Mouse (Mus musculus): ENCODE data around the gene Srrm2. TPM values are rescaled to one million over a fixed set of nuclear protein-coding genes. Genes with fewer than 3 reads are reported as not detected.
A peak's percentile ranks its signal among the peaks of the same experiment; 100 is the strongest.

The Srrm2 gene
- polyA plus RNA-seq, 1 experiment from 2014 or later = 414 TPM

- no peaks in the 10 kb centered on the region for H3K36me3 ChIP-seq (ENCODE audit: control insufficient read depth, insufficient read depth, low read length)
- no peak for ATAC-seq (ENCODE audit: low read depth)
- H3K9me3 ChIP-seq (ENCODE audit: control insufficient read depth, low read length) = no peaks in the 10 kb centered on the region
- no peak overlapping the region for H3K4me3 ChIP-seq (ENCODE audit: low read length)
- H3K4me2 ChIP-seq (ENCODE audit: low read depth, low read length) = no peak overlapping the region
- H3K9ac ChIP-seq (ENCODE audit: low read length) = no peak overlapping the region
- peaks cover 6% of the 10 kb centered on the region for H3K4me1 ChIP-seq (replicated peaks; ENCODE audit: control insufficient read depth, insufficient read depth, low read length)
- no peaks in the 10 kb centered on the region for H3K27me3 ChIP-seq (ENCODE audit: control insufficient read depth, insufficient read depth, low read depth, low read length)
- WGBS = 86% methylated on average over 8 of the region's 8 CpGs
- H3K27ac ChIP-seq (ENCODE audit: low read length) = no peak overlapping the region
Observed at GRCm38 (mm10) chr17:23795323-23795722, 5.0 kb downstream of the Srrm2 start.

- H3K27me3 ChIP-seq (ENCODE audit: control insufficient read depth, insufficient read depth, low read depth, low read length) = no peaks in the 10 kb centered on the region
- H3K4me2 ChIP-seq (ENCODE audit: low read depth, low read length) = no peak overlapping the region
- no peak overlapping the region for H3K9ac ChIP-seq (ENCODE audit: low read length)
- H3K4me1 ChIP-seq (replicated peaks; ENCODE audit: control insufficient read depth, insufficient read depth, low read length) = no peaks in the 10 kb centered on the region
- no peaks in the 10 kb centered on the region for H3K36me3 ChIP-seq (ENCODE audit: control insufficient read depth, insufficient read depth, low read length)
- no peak overlapping the region for H3K27ac ChIP-seq (ENCODE audit: low read length)
- no peaks in the 10 kb centered on the region for H3K9me3 ChIP-seq (ENCODE audit: control insufficient read depth, low read length)
- no peak for ATAC-seq (ENCODE audit: low read depth)
- no peak overlapping the region for H3K4me3 ChIP-seq (ENCODE audit: low read length)
- 69% methylated on average over 7 of the region's 7 CpGs for WGBS
Observed at GRCm38 (mm10) chr17:23797316-23797715, 7.0 kb downstream of the Srrm2 start.

GRCm38 (mm10) chr17:23801627-23802026 is 11.3 kb downstream of the Srrm2 start:
- no peak for ATAC-seq (ENCODE audit: low read depth)
- Histone ChIP-seq H3K36me3 (ENCODE audit: control insufficient read depth, insufficient read depth, low read length) (no peaks in the 10 kb centered on the region), H3K27ac (ENCODE audit: low read length) (no peak overlapping the region), H3K4me3 (ENCODE audit: low read length) (no peak overlapping the region), H3K9ac (ENCODE audit: low read length) (no peak overlapping the region), H3K9me3 (ENCODE audit: control insufficient read depth, low read length) (no peaks in the 10 kb centered on the region), H3K4me2 (ENCODE audit: low read depth, low read length) (no peak overlapping the region), H3K27me3 (ENCODE audit: control insufficient read depth, insufficient read depth, low read depth, low read length) (no peaks in the 10 kb centered on the region), H3K4me1 (replicated peaks; ENCODE audit: control insufficient read depth, insufficient read depth, low read length) (peaks cover 18% of the 10 kb centered on the region)
- WGBS = 93% methylated on average over 10 of the region's 10 CpGs

- WGBS = under 1% methylated on average over 56 of the region's 60 CpGs
- peaks cover 23% of the 10 kb centered on the region for H3K4me1 ChIP-seq (replicated peaks; ENCODE audit: control insufficient read depth, insufficient read depth, low read length)
- H3K9ac ChIP-seq (ENCODE audit: low read length) = peak overlapping the region; percentile 97
- H3K27ac ChIP-seq (ENCODE audit: low read length) = peak overlapping the region; percentile 95
- H3K9me3 ChIP-seq (ENCODE audit: control insufficient read depth, low read length) = no peaks in the 10 kb centered on the region
- ATAC-seq (ENCODE audit: low read depth) = peak; percentile 99
- peak overlapping the region; percentile 94 for H3K4me3 ChIP-seq (ENCODE audit: low read length)
- H3K27me3 ChIP-seq (ENCODE audit: control insufficient read depth, insufficient read depth, low read depth, low read length) = no peaks in the 10 kb centered on the region
- H3K4me2 ChIP-seq (ENCODE audit: low read depth, low read length) = peak overlapping the region; percentile 61
- peaks cover under 1% of the 10 kb centered on the region; the same call in 1 of the 2 replicates for H3K36me3 ChIP-seq (ENCODE audit: control insufficient read depth, insufficient read depth, low read length)
Observed at GRCm38 (mm10) chr17:23802746-23803365, 12.5 kb downstream of the Srrm2 start.

GRCm38 (mm10) chr17:23803366-23804041 is 13.2 kb downstream of the Srrm2 start:
- H3K4me3 ChIP-seq (ENCODE audit: low read length) = peak overlapping the region; percentile 94

GRCm38 (mm10) chr17:23804426-23805085 is 14.2 kb downstream of the Srrm2 start:
- Histone ChIP-seq H3K36me3 (ENCODE audit: control insufficient read depth, insufficient read depth, low read length) (peaks cover 17% of the 10 kb centered on the region), H3K9me3 (ENCODE audit: control insufficient read depth, low read length) (no peaks in the 10 kb centered on the region), H3K4me2 (ENCODE audit: low read depth, low read length) (peak overlapping the region; percentile 88), H3K4me3 (ENCODE audit: low read length) (peak overlapping the region; percentile 94), H3K9ac (ENCODE audit: low read length) (peak overlapping the region; percentile 97), H3K4me1 (replicated peaks; ENCODE audit: control insufficient read depth, insufficient read depth, low read length) (peaks cover 23% of the 10 kb centered on the region), H3K27me3 (ENCODE audit: control insufficient read depth, insufficient read depth, low read depth, low read length) (no peaks in the 10 kb centered on the region), H3K27ac (ENCODE audit: low read length) (peak overlapping the region; percentile 95)
- ATAC-seq (ENCODE audit: low read depth) = no peak
- under 1% methylated on average over 8 of the region's 8 CpGs for WGBS

More at GRCm38 (mm10) chr17:23803366-23804041, 13.2 kb downstream of the Srrm2 start:
- under 1% methylated on average over 53 of the region's 83 CpGs for WGBS
- peaks cover 23% of the 10 kb centered on the region for H3K4me1 ChIP-seq (replicated peaks; ENCODE audit: control insufficient read depth, insufficient read depth, low read length)
- H3K36me3 ChIP-seq (ENCODE audit: control insufficient read depth, insufficient read depth, low read length) = peaks cover 7% of the 10 kb centered on the region
- H3K27me3 ChIP-seq (ENCODE audit: control insufficient read depth, insufficient read depth, low read depth, low read length) = no peaks in the 10 kb centered on the region
- peak overlapping the region; percentile 88 for H3K4me2 ChIP-seq (ENCODE audit: low read depth, low read length)
- peak overlapping the region; percentile 95 for H3K27ac ChIP-seq (ENCODE audit: low read length)
- no peaks in the 10 kb centered on the region for H3K9me3 ChIP-seq (ENCODE audit: control insufficient read depth, low read length)
- H3K9ac ChIP-seq (ENCODE audit: low read length) = peak overlapping the region; percentile 97
- ATAC-seq (ENCODE audit: low read depth) = peak; percentile 71

GRCm38 (mm10) chr17:23806867-23807266 is 16.5 kb downstream of the Srrm2 start:
- no peak for ATAC-seq (ENCODE audit: low read depth)
- Histone ChIP-seq H3K4me2 (ENCODE audit: low read depth, low read length) (peak overlapping the region; percentile 38), H3K36me3 (ENCODE audit: control insufficient read depth, insufficient read depth, low read length) (peaks cover 31% of the 10 kb centered on the region), H3K27ac (ENCODE audit: low read length) (no peak overlapping the region), H3K4me1 (replicated peaks; ENCODE audit: control insufficient read depth, insufficient read depth, low read length) (peaks cover 23% of the 10 kb centered on the region), H3K27me3 (ENCODE audit: control insufficient read depth, insufficient read depth, low read depth, low read length) (no peaks in the 10 kb centered on the region), H3K9me3 (ENCODE audit: control insufficient read depth, low read length) (no peaks in the 10 kb centered on the region), H3K9ac (ENCODE audit: low read length) (no peak overlapping the region), H3K4me3 (ENCODE audit: low read length) (peak overlapping the region; percentile 24)
- WGBS = 61% methylated on average over 25 of the region's 25 CpGs

GRCm38 (mm10) chr17:23807918-23808317 is 17.6 kb downstream of the Srrm2 start:
- H3K27me3 ChIP-seq (ENCODE audit: control insufficient read depth, insufficient read depth, low read depth, low read length) = no peaks in the 10 kb centered on the region
- WGBS = 87% methylated on average over 3 of the region's 3 CpGs
- H3K9me3 ChIP-seq (ENCODE audit: control insufficient read depth, low read length) = no peaks in the 10 kb centered on the region
- H3K27ac ChIP-seq (ENCODE audit: low read length) = no peak overlapping the region
- no peak overlapping the region for H3K4me3 ChIP-seq (ENCODE audit: low read length)
- no peak overlapping the region for H3K4me2 ChIP-seq (ENCODE audit: low read depth, low read length)
- peaks cover 23% of the 10 kb centered on the region for H3K4me1 ChIP-seq (replicated peaks; ENCODE audit: control insufficient read depth, insufficient read depth, low read length)
- no peak for ATAC-seq (ENCODE audit: low read depth)
- peaks cover 39% of the 10 kb centered on the region for H3K36me3 ChIP-seq (ENCODE audit: control insufficient read depth, insufficient read depth, low read length)
- no peak overlapping the region for H3K9ac ChIP-seq (ENCODE audit: low read length)

GRCm38 (mm10) chr17:23815641-23816040 is 25.3 kb downstream of the Srrm2 start:
- Histone ChIP-seq H3K27ac (ENCODE audit: low read length) (no peak overlapping the region), H3K4me1 (replicated peaks; ENCODE audit: control insufficient read depth, insufficient read depth, low read length) (no peaks in the 10 kb centered on the region), H3K4me3 (ENCODE audit: low read length) (no peak overlapping the region), H3K9me3 (ENCODE audit: control insufficient read depth, low read length) (peaks cover 14% of the 10 kb centered on the region), H3K27me3 (ENCODE audit: control insufficient read depth, insufficient read depth, low read depth, low read length) (no peaks in the 10 kb centered on the region), H3K4me2 (ENCODE audit: low read depth, low read length) (no peak overlapping the region), H3K9ac (ENCODE audit: low read length) (no peak overlapping the region), H3K36me3 (ENCODE audit: control insufficient read depth, insufficient read depth, low read length) (peaks cover 89% of the 10 kb centered on the region)
- 96% methylated on average over 16 of the region's 16 CpGs for WGBS
- no peak for ATAC-seq (ENCODE audit: low read depth)
